Mouse (Mus musculus) forebrain, embryonic 14.5 days (tissue): ENCODE results near the gene Clcf1. TPM values are rescaled to one million over a fixed set of nuclear protein-coding genes. Genes with fewer than 3 reads are reported as not detected.

Source experiments
- ATAC-seq: fragments of 200-750 bp; cut with Nextera tagmentation; 2 replicates; pipeline ENCODE4 v1.8.0; 2017; ENCODE audit warnings: mild to moderate bottlenecking, moderate library complexity
- DNase-seq: peaks from one replicate; pipeline ENCODE4 v3.0.0-alpha.2; 2015; ENCODE audit warnings: low spot score
- H3K27ac ChIP-seq: fragments of 300-500 bp; sonication (generic); 2 replicates; pipeline ENCODE4 v1.5.1; 2014; ENCODE audit warnings: low read depth, mild to moderate bottlenecking, control low read depth, low read length, moderate library complexity
- H3K27me3 ChIP-seq: fragments of 300-500 bp; sonication (generic); replicated peaks from 2 replicates; pipeline ENCODE4 v1.6.1; 2014; ENCODE audit warnings: low read length, control low read depth, mixed read lengths; ENCODE audit not compliant: control insufficient read depth, insufficient read depth
- H3K36me3 ChIP-seq: fragments of 300-500 bp; sonication (generic); 2 replicates; pipeline ENCODE4 v1.6.1; 2014; ENCODE audit warnings: low read length, control low read depth; ENCODE audit not compliant: control insufficient read depth, insufficient read depth
- H3K4me1 ChIP-seq: fragments of 300-500 bp; sonication (generic); 2 replicates; pipeline ENCODE4 v1.6.1; 2014; ENCODE audit warnings: antibody characterized with exemption, low read length, control low read depth; ENCODE audit not compliant: control insufficient read depth, insufficient read depth
- H3K4me2 ChIP-seq: fragments of 300-500 bp; sonication (generic); 2 replicates; pipeline ENCODE4 v1.6.1; 2014; ENCODE audit warnings: mild to moderate bottlenecking, control low read depth, low read length
- H3K4me3 ChIP-seq: fragments of 300-500 bp; sonication (generic); 2 replicates; pipeline ENCODE4 v1.5.1; 2014; ENCODE audit warnings: low read depth, low read length, control low read depth
- H3K9ac ChIP-seq: fragments of 300-500 bp; sonication (generic); 2 replicates; pipeline ENCODE4 v1.6.1; 2014; ENCODE audit warnings: mild to moderate bottlenecking, low read length, control low read depth, moderate library complexity
- H3K9me3 ChIP-seq: fragments of 300-500 bp; sonication (generic); replicated peaks from 2 replicates; pipeline ENCODE4 v1.6.1; 2016; ENCODE audit warnings: low read length, control low read depth, mixed read lengths; ENCODE audit not compliant: control insufficient read depth
- WGBS: fragments of 180-500 bp; shearing (Covaris S2); extraction: QIAGEN DNeasy Blood & Tissue Kit; methylation state at CpG from one replicate; pipeline ENCODE4 v1.1.7; 2014; 5-methylcytosine and 5-hydroxymethylcytosine counted together
- polyA plus RNA-seq: library from polyadenylated mRNA; unstranded; fragments of >200 nt; fragmentation: Nextera tagmentation; extraction: Ambion mirVana; gene quantifications from 2 replicates; pipeline ENCODE4 v1.2.1, GENCODE M21; 2014

The Clcf1 gene
- polyA plus RNA-seq, 1 experiment from 2014 or later = 0.85 TPM

DNA sequence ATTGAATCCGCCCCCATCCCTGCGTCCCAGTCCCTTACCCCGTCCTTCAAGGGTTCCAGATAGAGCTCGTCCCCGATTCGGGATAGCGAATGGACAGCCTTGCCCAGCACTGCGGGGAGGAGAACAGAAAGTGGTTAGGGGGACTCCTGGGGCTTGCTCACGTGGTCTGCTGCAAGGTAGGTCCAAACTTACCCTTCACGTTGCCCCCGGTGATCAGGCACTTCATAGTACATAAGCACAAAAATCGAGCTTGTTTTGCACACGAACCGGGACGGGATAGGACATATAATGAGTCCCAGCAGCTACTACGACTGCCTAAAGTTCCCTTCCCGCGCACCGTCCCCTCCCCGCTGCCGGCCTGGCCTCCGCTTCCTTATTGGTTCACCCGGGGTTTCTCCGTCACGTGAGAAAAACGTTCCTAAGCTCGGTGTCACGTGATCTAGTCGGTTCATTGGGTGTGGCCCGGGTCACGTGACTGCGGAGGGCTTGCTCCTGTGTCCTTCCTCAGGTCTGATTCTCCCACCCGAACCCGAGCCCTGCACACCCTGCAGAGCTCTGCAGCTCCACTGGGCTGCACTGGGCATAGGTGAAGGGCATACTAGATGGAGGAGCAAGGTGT lies 12.6 kb upstream of the Clcf1 start, which contains the start of gene Rad9a:
Gene Rad9a (minus strand): TSS at position 372 of the 619 bp plus-strand sequence.
- WGBS = under 1% methylated on average over 34 of the region's 34 CpGs

DNA sequence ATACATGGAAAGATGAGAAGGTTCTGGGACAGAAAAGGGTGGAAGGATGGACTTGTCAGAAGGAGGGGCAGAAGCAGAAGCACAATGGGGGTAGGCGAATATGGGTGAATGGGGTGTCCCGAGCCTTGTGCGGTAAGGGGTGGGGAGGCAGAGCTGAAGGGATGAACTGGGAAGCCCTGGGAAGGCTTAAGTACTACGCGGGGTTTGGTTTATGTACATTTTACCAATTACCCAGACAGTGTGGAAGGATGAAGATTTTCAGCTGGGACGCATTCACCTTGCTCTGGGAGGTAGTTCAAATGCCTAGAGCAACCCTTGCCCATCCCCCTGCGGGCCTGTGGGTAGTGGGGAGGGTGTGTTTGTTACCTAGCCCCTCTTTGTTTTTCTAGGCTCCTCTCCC lies 11.9 kb upstream of the Clcf1 start:
- no peaks in the 10 kb centered on the region for H3K9me3 ChIP-seq
- peaks cover 24% of the 10 kb centered on the region for H3K36me3 ChIP-seq
- 0 out of 2 replicates have a peak, but pooled peaks cover 3% of the 10 kb centered on the region for H3K27me3 ChIP-seq
- H3K9ac ChIP-seq = peak overlapping the region; percentile 73
- H3K27ac ChIP-seq = no peak overlapping the region
- peak overlapping the region; percentile 56 for H3K4me3 ChIP-seq
- H3K4me1 ChIP-seq = peaks cover 17% of the 10 kb centered on the region
- ATAC-seq (no peak), DNase-seq (no peak)
- WGBS = 31% methylated on average over 7 of the region's 7 CpGs
- peak overlapping the region; percentile 83 for H3K4me2 ChIP-seq

More for the DNA sequence above, 12.6 kb upstream of the Clcf1 start, which contains the start of gene Rad9a:
- peak within 1 kb of the TSS; percentile 73 for H3K9ac ChIP-seq
- peak within 1 kb of the TSS; percentile 83 for H3K4me2 ChIP-seq
- DNase-seq (peak; percentile 99), ATAC-seq (peak; percentile 88)
- H3K4me1 ChIP-seq = peaks cover 17% of the 10 kb centered on the region
- H3K36me3 ChIP-seq = peaks cover 31% of the 10 kb centered on the region
- no peaks in the 10 kb centered on the region for H3K9me3 ChIP-seq
- H3K4me3 ChIP-seq = peak within 1 kb of the TSS; percentile 56
- H3K27me3 ChIP-seq = 0 out of 2 replicates have a peak, but pooled peaks cover 3% of the 10 kb centered on the region
- no peak within 1 kb of the TSS for H3K27ac ChIP-seq

DNA sequence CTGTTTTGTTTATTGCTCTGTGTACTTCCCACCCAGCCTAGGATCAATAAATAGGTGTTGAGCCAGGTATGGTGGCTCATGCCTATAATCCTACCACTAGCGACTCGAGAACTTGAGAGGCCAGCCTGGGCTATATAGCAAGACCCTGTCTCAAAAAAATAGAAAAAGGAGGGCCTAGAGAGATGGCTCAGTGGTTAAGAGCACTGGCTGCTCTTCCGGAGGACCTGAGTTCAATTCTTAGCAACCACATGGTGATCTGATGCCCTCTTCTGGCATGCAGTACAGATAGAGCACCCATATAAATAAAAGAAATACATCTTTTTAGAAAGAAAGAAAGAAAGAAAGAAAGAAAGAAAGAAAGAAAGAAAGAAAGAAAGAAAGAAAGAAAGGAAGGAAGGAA lies 10.9 kb upstream of the Clcf1 start:
- Histone ChIP-seq H3K9ac (no peak overlapping the region), H3K9me3 (no peaks in the 10 kb centered on the region), H3K27ac (no peak overlapping the region), H3K4me1 (peaks cover 17% of the 10 kb centered on the region), H3K27me3 (0 out of 2 replicates have a peak, but pooled peaks cover 3% of the 10 kb centered on the region), H3K4me3 (no peak overlapping the region), H3K4me2 (no peak overlapping the region), H3K36me3 (peaks cover 16% of the 10 kb centered on the region)
- DNase-seq (no peak), ATAC-seq (no peak)
- 69% methylated on average over 3 of the region's 3 CpGs for WGBS

DNA sequence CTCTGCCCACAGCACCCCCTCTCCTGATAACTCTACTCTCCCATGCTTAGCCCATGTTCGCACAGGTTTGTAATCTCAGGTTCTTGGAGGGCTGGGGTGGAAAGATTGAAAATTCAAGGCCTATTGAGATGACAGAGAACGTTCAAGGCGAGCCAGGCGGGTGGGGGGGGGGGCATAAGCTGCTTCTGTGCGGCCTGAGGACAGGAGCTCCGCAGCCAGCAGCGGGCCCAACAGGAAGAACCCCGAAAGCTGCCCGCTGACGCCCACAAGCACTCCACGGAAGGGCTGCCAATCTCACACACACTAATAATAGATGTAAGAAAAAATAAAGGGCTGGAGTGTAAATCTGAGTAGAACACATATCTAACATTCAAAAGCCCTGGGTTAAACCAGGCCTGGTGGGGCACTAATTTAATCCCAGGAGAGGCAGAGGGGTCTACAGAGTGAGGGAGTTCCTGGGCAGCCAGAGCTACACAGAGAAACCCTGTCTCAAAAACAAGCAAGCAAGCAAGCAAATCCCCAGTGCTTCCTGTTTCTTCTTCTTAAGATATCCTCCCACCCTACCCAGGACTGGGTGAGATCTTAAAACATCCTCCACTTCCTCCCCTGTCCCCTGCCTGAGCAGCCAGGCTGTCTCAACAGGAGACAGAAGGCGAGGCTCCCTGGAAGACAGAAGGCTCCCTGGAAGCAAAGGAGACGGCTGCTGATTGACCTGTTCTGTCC lies 10.3 kb upstream of the Clcf1 start:
- 59% methylated on average over 13 of the region's 13 CpGs for WGBS
- H3K9me3 ChIP-seq = no peaks in the 10 kb centered on the region
- H3K27me3 ChIP-seq = 0 out of 2 replicates have a peak, but pooled peaks cover 3% of the 10 kb centered on the region
- H3K9ac ChIP-seq = no peak overlapping the region
- H3K27ac ChIP-seq = no peak overlapping the region
- H3K36me3 ChIP-seq = peaks cover 10% of the 10 kb centered on the region
- no peak overlapping the region for H3K4me3 ChIP-seq
- ATAC-seq = no peak
- no peak for DNase-seq
- peaks cover 17% of the 10 kb centered on the region for H3K4me1 ChIP-seq
- no peak overlapping the region for H3K4me2 ChIP-seq

DNA sequence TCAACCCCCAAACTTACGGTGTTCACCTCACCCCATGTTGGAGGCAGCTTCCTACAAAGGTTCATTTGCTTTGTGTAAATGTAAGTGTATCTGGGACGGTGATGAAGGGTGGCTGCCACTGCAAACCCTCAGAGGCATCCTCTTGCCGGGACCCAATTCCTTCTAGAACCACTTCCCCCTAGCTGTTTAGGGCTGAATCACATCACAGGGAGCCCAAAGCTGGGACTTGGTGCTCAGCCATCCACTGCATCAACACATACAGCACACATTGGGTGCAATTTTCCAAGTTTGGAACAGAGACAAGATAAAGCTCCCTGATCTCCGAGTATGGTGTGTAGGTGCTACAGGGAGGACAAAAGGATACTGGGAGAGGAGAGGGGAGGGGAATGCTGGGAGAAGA lies 9.1 kb upstream of the Clcf1 start:
- DNase-seq (no peak), ATAC-seq (no peak)
- Histone ChIP-seq H3K9ac (no peak overlapping the region), H3K4me1 (peaks cover 17% of the 10 kb centered on the region), H3K36me3 (no peaks in the 10 kb centered on the region), H3K27me3 (0 out of 2 replicates have a peak, but pooled peaks cover 3% of the 10 kb centered on the region), H3K4me3 (no peak overlapping the region), H3K9me3 (no peaks in the 10 kb centered on the region), H3K27ac (no peak overlapping the region), H3K4me2 (no peak overlapping the region)
- 77% methylated on average over 3 of the region's 4 CpGs for WGBS

DNA sequence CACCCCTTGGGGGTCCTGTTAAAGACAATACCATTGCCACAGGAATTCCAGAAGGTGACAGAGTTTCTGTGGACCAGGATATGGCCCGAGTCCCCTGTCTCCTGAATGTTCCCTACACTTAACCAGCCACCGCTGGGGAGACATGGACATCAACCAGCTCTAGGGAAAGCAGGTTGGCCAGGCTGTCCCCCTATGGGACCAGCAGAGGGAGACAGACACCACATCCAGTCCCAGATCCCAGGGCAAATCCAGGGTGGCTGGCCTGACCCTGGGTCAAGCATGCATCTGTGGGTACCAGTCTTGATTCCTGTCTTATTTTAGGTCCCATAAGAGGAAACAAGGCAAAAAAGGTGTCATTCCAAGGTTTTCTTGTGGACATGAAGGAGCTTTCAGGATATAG lies 7.1 kb upstream of the Clcf1 start:
- Histone ChIP-seq H3K4me1 (peaks cover 4% of the 10 kb centered on the region), H3K36me3 (no peaks in the 10 kb centered on the region), H3K4me2 (no peak overlapping the region), H3K9me3 (no peaks in the 10 kb centered on the region), H3K27me3 (peaks cover 7% of the 10 kb centered on the region; the same call in 1 of the 2 replicates), H3K27ac (no peak overlapping the region), H3K9ac (no peak overlapping the region), H3K4me3 (no peak overlapping the region)
- 3% methylated on average over 2 of the region's 2 CpGs for WGBS
- DNase-seq (peak; percentile 67), ATAC-seq (peak; percentile 42; the same call in 1 of the 2 replicates)

DNA sequence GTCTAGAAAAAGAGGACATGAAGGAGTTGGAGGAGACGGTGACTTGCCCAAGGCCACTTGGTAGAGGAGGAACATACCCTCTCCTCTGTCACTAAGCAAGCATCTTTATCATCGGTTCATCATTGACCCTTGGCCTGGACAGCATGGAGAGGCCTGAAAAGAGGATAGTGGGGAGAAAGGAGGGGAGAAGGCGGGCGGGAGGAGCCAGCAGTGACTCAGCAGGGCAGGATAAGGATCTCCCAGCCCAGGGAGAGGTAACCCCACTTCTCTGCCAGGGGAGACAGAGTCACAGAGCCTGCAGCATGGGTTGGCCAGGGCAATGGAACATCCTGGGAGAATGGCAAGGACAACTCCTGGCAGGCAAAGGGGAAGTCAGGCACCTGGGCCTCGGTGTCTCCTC lies 5.5 kb upstream of the Clcf1 start:
- Histone ChIP-seq H3K36me3 (no peaks in the 10 kb centered on the region), H3K27me3 (peaks cover 18% of the 10 kb centered on the region; the same call in 1 of the 2 replicates), H3K4me1 (no peaks in the 10 kb centered on the region), H3K27ac (no peak overlapping the region), H3K4me2 (no peak overlapping the region), H3K9ac (no peak overlapping the region), H3K4me3 (no peak overlapping the region), H3K9me3 (no peaks in the 10 kb centered on the region)
- ATAC-seq (no peak), DNase-seq (no peak)
- WGBS = 70% methylated on average over 5 of the region's 5 CpGs

DNA sequence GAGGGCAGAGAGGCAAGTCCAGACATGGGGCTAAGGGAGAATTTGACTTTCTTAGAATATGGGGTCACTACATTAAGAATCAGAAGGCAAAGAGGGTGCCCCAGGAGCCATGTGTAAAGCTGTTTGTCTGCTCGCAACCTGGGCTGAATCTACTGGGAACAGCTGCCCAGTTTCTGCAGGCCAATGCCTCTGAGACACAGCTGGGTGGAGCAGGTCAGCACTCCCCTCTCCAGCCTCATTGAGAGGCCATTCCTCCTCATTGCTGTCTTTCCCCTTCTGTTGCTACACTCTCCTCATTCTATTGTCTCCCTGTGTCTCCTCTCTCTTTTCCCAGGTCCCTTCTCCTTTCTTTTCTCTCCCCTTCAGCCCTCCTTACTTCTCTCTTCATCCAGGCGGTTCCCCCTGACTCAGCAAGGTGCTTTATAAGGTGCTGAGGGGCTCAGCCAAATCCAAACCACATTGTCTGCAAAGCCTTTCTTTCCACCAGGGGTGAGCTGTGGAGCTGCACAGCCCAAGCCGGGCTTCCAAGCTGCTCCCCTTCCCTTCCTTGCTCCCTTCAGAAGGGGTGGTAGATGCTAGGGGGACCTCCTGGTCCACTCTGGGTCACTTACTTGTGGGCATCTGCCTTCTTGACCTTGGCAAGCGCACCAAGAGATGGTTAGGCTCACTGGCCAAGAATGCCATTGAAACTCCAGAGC lies 2.0 kb upstream of the Clcf1 start:
- Histone ChIP-seq H3K9me3 (no peaks in the 10 kb centered on the region), H3K9ac (no peak overlapping the region), H3K4me2 (no peak overlapping the region), H3K4me3 (no peak overlapping the region), H3K4me1 (peaks cover 15% of the 10 kb centered on the region), H3K27ac (no peak overlapping the region), H3K27me3 (peaks cover 37% of the 10 kb centered on the region), H3K36me3 (no peaks in the 10 kb centered on the region)
- WGBS = 14% methylated on average over 4 of the region's 4 CpGs
- ATAC-seq = no peak
- no peak for DNase-seq
